Mouse (Mus musculus) left cerebral cortex, adult 18-20 months (tissue): ENCODE results near the gene Ankrd13b. TPM values are rescaled to one million over a fixed set of nuclear protein-coding genes. Genes with fewer than 3 reads are reported as not detected.

Experiments
- DNase-seq, 2 experiments: peaks; one replicate each; pipeline ENCODE4 v3.0.0; 2021 to 2022; ENCODE audit warnings: low spot score in 2 of 2, mixed read lengths in 1 of 2
- total RNA-seq, 2 experiments: library from RNA; stranded (reverse); gene quantifications; 2 replicates each; pipeline ENCODE4 v1.2.3; 2021

Gene Ankrd13b
- total RNA-seq, 2 experiments from 2014 or later, result 80.5 to 82.5 TPM

DNA sequence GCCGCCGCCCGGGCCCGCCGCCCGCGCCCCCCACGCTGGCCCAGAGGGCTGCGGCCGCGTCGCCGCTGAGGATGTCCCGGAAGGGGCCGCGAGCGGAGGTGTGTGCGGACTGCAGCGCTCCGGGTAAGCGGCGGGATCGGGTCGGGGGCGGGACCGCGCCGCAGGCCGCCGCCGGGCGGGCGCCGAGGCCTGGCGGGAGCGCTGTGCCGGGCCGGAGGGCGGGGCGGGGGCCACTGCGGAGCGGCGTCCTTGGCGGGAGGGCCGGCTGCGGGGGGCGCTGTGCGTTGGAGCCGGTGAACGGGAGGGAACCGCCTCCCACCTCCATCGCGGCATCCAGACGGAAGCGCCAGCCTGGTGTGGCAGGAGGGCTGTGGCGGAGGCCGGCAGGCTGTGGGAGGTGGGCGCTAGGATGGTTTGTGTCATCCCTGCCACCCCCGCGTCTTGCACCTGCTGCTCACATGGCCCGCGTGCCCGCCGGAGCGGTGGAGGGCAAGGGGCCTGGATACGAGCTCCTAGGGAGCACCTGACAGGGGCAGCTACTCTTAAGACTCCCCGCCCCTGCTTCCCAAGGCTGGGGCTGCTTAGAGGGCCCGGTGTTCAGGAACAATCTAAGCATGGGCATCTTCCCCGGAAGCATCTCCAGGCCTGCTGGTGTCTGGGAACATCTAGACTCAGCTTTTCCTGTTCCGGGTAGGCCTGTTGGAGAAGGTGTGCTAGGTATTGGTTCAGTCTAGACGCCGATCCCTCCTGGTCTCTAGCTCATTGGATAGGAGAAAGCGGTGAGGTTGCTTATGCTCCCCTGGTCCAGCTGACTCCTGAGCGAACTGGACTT is 4.2 kb upstream of the Ankrd13b start, which contains the start of gene Git1:
Git1 (plus strand) TSS at position 51 of the 832 bp plus-strand sequence.
- DNase-seq, result peak; percentile 67 to 75

DNA sequence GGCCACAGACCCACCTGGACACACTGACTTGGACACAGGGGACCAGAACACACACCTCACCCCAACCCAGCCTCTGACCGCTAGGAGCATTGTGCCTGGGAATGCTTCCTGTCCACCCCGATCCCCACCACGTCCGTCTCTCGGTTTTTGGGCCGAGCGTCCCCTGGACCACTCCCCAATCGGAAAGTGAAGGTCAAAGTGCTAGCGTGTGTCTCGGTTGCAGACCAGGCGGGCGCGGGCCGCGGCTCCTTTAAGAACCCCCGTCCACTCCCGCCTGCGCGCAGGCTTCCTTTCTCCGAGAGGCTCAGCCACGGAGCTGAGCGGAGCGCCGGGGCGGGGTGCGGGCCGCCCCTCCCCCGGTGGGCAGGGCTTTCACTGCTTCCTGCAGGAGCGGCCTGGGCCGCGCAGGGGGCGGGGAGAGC is 3.4 kb upstream of the Ankrd13b start:
- DNase-seq, result peak; percentile 91 to 96

DNA sequence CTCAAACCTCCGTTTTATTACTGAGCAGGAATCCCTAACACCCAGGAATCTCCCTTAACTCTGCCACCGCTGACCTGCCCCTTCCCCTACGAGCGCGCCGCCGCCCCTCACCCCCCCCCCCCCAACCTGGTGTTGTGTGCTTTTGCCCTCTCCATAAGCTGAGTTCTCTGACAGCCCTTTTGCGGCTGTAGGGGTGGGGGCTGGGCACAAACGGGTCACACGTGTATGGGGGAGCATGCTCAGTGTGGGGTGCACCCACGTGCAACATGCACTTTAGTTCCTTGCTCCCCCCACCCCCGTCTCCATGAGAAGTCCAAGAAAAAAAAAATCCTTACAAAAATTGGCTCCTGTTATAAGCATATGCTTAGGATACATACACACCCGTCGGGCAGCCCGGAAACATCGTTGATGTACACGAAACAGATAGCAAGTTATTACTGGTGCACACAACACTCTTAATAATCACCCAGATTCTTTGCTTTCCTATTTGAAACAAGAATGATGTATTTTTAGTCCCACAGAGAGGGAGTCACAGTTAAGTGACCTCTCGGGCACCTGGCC is 2.9 kb upstream of the Ankrd13b start:
- peak in 1 of 2 experiments; percentile 64 for DNase-seq

DNA sequence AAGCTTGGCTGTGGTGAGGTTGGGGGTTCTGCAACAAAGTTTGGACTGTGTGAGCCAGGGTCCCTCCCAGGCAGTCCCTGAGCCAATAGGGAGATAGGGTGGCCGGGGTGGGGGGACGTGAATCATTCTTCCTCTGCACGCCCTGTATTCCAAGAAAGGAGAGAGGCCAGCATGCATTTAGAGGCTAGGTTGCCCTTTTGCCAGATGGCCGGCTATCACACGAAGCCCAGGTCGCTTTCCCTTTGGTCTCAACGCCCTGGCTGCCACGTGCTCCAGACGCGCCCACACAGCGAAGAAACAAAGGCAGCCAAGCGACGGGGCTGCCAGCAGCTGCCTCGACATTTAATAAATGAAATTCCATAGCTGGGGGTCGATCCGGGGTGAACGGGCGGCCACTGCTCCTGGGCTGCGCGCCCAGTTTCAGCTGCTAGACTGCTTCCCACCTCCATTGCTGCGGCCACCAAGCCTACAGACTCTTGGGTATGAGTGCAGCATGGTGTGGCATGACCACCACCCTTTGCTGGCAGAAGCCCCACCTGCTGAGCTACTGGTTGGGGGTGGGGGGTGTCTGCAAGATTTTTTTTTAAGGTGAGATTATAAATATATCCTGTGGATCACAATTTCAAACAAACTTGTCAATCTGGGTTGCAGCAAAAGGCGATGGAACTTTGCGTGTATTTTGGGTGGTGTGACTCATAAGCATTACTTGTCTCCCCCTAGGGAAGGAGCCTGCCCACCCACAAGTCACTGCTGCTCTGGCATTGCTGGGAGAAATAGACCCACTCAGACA is 2.2 kb upstream of the Ankrd13b start:
- peak in 1 of 2 experiments; percentile 59 for DNase-seq

DNA sequence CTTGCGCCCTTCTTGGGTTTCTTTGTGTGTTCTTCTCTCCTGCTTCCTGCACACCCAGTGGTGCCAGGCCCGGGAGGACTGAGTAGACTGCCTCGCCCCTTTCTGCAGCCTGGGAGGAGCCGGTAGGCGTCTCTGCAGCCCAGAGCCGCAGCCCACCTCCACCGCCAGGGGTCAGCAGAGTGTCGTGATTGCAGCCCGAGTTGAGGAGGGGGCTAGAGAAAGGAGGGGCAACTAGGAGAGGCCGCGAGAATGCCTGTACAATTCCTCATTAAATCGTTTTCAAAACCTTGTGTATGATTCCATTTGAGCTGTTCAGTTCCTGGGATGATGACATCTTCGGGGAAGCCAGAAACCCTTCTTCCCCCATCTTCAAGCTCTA is 1.6 kb upstream of the Ankrd13b start:
- peak; percentile 85 to 88 for DNase-seq

DNA sequence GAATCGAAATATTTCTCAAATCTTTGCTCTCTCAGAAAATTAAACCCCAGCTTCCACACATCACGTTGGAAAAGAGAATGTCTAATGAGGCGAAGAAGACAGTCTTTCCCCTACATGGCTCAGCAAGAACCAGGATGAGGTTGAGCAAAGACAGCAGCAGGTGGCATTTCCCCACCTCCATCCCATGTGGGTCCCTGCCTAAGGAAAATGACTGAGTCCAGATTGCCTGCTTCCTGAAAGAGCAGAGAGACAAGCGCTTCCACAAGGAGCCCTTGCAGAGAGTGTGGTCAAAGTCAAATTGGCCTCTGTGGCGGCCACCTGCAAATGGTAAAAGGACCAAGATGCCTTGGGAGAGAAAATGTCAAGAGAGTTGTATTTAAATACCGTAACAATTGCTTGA is 973 bp upstream of the Ankrd13b start:
- DNase-seq, result no peak

DNA sequence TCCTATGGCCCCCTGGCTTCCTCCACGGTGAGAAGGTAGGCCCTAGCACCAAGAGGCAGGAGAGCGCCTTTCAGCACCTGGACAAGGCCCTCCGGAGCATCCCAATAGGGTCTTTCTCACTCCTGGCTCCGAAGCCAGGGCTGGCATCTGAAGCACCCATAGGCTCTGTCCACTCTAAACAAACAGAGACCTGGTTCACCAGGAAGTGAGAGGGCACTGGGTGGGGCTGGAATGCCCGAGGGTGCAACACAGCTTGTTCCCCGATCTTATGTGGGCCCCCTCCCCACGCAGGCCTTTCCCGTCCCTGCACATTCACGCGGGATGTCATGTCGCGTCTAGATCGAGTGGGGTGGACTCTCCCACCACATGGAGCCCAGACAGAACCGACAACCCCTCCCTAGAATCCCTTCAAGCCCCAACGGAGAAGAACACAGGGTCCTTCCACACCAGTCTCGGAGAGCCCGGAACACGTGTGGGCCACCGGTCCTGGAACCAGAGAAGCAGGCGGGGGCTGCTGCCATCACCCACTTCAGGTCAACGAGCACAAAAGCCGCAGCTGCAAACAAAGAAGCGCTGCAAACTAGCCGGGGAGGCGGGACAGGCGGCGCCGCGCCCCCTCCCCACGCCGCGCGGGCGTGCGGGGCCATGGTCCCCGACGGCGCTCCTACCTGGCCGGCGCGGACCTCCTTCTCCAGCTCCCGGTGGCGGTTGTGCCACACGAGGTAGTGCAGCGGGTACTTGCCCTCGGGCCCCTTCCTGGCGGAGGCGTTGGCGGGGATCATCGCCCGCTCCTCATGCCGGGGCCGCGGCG is 502 bp downstream of the Ankrd13b start:
- no peak for DNase-seq

DNA sequence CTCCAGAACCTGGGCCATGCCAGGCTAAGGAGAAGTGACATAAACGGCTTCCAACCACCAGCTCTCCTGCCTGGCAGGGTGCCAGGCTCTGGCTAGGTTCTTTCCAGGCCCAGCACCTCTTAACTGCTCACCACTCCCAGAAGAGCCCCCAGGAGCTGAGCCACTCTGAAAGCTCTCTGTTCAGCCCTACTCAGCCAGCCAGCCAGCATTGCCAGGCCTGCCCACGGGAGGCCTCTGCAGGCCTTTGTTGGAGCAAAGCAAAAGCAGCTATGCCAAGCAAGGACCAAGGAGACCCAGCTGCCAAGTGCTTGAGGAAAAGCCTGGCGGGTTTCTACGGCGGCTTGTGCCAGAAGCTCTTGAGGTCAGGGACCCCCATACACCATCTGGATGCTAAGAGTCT is 2.7 kb downstream of the Ankrd13b start:
- DNase-seq, result no peak

DNA sequence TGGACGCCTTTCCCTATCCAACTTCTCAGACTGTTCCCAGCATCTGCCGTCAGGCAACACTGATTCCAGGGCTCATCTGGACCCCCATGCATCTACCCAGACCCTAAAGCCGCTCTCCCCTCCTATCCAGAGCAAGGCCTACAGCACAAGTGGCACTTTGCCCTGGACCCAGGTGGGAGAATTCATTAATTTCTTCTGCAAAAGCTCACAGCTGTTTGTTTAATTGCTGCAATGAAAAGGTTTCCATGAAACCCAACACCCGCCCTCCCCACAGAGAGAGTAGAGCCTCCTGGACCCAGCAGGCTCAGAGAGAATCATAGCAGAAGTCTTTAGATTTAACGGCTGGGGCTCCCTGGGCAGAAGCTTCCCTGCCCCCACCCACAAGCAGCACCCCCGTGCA is 4.2 kb downstream of the Ankrd13b start:
- DNase-seq, result no peak

DNA sequence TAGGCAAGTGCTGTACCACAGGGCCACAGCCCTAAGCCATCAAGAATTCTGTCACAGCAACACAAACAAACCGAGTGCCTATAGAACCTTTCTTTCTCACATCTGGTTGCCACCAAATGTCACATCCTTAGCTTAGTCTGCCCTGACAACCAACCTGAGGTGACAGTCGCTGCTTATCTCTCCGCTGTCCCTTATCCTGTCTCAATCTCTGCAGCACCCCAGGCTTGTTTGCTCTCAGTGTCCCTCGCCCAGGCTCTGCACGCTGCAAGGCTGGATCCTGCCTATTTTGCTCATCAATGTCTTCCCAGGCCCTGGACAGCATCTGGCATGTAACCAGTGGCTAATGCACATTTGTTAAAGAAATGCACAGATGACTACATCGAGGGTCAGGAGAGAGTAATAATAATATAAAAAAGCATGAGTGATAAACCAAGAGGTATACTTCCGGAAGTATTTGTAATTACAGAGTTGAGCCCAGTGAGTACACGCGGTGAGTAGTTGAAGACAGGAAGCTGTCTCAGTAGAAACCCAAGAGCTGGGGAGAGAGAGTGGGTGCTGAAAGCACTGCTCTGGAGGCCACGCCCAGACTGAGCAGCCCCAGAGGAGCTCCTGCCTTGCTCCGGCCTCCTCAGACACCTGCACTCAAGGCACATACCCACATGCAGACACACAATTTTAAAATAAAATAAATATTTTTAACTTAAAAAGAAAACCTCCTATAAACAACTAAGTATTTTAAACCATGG is 5.8 kb downstream of the Ankrd13b start:
- DNase-seq, result no peak

DNA sequence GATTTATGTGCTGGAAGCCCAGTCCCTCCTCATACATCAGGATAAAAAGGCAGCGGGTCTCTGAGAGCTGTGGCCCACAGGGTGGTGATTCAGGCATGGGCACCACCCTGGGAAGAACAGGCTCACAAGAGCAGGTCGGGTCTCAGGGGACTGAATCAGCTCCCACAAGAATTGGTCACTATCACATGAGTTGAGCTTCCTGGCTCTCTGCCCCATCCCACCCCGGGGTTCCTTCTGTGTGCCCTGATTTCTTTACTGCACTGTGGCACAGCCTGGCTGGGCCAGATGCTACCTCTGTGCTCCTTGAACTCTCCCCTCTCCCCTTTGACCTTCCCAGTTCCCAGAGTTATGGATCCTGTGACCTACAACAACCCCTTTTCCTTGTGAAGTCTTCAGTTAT is 6.4 kb downstream of the Ankrd13b start:
- DNase-seq, result no peak

DNA sequence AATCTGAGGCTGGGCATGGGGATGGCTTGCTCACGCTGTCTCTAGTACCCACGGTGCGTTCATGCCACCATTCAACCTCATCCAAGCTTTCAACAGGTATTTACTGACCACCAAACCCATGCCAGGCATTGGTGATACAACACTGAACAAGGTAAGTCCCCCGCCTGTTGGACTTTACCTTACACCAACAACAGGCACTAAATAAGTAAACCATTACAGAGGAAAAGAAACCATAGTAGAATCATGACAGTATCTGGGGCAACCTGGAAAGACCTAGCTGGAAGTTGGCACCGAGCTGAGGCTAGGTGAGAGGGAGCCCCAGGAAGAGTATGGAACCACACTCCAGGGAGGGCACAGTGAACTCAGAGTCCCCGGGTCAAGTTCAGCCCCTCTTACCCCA is 12.6 kb downstream of the Ankrd13b start:
- DNase-seq, result no peak

DNA sequence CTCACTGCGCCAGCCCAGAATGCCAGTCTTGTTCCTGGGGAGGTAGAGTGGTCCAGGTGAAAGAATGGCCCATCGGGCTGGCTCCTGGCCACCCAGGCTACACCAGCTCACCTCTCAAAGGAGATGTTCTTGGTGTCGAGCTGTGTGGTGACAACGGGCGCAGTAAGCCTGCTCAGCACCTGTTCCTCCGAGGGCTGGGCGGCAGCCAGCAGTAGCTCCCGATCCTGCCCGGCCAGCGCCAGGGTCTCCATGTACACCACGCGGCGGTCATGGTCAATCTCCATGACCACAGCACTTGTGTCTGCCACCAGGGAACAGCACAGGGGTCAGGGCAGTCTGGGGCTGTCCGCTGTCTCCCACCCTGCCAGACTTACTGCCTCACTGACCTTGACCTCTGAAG is 13.3 kb downstream of the Ankrd13b start:
- no peak for DNase-seq

DNA sequence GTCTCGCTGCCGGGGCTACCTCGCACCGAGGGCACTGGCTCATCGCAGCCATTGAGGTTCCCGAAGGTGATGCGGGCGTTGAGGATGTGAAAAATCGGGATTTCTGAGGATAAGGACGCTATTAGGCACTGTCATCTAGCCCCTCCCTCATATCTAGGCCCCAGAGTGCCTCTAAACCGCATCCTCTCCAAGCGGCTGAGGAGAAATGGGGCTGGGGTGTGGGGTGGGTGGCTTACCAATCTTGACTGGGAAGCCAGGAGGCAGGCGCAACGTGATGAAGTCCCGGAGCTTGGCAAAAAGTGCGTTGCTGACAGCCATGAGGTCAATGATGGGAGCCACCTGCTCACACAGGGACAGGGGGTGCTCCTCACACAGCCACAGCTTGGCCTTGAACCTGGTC is 16.7 kb downstream of the Ankrd13b start:
- DNase-seq, result no peak

DNA sequence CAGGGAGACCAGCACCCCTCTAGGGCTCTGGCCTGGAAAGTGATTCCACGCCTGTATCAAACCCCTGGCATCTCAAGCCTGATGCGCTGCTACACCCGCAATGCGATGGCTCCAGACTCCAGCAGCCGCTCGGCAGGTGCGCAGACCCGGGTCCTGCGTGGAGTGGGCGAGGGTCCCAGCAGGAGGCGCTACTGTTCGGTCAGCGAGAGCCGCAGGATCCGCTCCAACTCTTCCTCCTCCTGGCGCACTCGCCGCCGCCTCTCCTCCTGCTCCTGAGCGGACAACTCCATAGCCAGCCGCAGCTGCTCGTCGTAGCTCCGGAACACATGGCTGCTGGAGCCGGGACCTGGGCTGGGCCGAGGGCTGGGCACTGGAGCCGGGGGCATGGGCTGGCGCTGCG is 18.1 kb downstream of the Ankrd13b start:
- no peak for DNase-seq

DNA sequence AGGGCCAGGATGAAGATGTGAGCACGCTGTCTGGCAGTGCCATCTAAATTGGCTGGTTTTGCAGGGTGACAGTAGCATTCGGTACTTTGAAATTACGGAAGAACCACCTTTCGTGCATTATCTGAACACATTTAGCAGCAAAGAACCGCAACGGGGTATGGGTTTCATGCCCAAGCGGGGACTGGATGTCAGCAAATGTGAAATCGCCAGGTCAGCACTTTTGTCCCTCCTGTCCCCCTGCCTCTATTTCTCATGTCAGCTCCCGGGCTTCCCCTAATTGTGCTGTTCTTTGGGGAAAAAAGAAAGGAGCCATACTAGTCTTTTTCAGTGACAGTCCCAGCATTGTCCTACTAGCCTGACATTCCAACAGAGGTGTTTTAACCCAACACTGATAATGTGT is 21.1 kb downstream of the Ankrd13b start:
- no peak for DNase-seq

DNA sequence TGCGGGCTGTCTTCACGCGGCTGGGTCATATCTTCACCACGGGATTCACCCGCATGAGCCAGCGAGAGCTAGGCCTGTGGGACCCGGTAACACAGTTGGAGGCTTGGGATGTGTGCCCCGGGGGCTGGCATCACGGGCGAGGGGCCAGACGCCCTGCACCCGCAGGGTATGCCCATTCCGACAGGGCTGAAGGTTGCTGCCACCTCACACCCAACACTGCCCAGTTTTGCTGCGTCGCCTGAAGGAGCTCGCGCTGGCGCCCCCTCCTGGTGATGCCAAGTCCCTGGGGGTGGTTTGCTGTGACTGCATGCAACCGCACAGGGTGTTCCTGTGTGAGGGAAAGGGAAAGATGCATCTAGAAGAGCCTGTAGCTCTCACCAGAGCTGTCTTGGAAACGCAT is 21.7 kb downstream of the Ankrd13b start:
- DNase-seq, result peak; percentile 83 to 85

DNA sequence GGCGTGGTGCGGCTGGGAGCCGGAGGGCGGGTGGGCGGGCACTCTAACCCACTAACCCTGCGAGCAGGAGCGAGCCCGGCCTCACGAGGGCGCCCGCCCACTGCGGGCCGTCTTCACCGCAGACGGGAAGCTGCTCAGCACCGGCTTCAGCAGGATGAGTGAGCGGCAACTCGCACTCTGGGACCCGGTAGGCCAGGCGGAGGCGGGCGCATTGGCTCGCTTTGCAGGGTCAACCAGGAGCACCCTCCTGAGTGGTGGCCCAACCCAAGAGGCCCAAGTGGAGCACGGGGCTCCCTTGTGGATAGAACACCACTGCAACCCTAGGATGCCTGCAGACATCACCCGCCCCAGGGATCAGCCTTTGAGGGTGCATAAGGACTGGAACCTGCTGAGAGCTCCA is 22.3 kb downstream of the Ankrd13b start:
- peak; percentile 72 for DNase-seq

DNA sequence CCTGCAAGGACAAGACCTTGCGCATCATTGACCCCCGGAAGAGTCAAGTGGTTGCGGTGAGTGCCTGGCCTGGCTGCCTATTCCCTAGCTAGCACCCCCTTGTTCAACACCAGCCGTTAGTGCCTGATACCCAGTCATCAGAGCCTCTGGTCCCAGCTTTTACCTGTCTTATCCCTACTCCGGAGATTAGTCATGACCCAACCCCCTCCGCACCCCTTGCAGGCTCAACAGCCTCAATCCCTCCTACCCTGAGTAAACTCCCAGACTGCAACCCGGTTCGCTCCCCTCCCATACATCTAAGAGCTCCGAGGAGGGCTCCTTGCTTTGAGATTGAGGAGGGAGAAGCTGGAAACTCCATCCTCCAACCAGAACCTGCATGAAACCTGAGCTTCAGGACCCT is 22.9 kb downstream of the Ankrd13b start:
- DNase-seq, result no peak

DNA sequence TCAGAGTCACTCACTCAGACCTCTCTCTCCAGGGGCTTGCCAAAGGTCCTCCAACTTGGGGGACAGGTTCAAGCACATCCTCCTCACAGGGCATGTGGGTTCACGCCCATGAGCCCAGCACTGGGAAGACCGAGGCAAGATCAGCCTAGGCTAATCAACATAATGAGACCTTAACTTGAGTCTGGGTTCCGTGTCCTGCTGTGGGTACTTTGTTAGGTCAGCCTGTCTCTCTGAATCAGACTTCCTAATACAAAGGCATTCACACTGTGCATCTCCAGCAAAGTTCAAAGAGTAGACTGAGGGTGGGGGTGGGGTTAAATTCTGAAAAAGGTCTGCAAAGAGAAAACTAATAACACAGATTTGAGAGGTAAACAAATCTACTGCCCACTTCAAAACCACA is 24.4 kb downstream of the Ankrd13b start:
- no peak for DNase-seq

DNA sequence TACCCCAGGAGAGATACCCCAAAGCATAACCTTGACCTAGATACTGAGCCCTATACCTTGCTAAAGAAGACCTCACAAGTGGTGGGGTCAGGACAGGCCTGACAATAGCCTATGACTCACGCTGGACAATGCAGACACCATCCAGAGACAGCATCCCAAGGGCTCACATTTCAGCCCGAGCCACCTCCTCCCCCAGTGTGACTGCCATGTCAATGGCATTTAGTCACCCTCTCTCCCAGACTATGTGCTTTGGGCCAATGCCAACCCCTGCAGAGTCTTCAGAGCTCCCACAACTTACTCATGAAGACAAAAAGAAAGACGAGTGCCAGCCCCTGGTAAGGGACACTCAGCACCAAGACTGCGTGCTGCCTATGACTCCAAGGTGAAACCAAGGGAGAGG is 24.8 kb downstream of the Ankrd13b start:
- no peak for DNase-seq
